7 mouse cellular contexts compared by ENCODE assay signal in the genomic region with DNA sequence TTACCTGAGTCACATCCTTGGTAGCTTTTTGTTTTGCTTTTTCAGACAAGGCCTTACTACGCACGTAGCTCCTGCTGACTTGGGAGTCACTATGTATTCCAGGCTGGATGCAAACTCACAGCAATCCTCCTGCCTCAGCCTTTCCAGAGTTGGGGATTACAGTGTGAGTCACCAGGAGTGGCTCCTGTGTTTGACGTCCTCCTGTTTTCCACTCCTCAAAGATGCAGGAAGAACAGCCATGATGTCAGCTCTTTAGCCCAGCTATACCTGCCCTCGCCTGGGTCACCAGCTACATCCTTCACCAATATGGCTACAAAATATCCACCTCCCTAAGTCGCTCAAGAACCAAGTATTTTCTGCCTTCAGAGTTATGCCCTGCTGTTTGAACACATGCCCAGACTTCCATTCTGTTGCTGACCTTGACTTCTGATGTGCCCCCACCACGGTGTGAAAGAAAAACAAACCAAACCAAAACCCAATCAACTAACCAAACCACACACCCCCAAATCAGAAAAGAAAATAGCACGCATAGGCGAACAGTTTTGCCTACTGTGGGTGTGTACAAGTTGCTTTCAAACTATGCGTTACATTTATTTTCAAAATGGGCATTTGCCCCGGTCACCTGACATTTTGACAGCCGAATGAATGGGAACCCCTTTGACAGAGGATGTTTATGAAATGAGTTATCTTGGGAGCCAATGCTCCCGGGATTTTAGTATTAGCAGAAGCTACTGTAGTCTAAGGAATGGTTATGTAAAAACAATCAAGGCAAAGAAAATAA. TPM values are rescaled to one million over a fixed set of nuclear protein-coding genes. Genes with fewer than 3 reads are reported as not detected.
DNase-seq lines count a peak whose midpoint lies in the region; ATAC-seq lines count a peak whose summit lies in the region.

No protein-coding gene starts in this region.

- H3K9me3 ChIP-seq in lung, embryonic 16.5 days (ENCODE audit: control insufficient read depth, low read length): no peaks in the 10 kb centered on the region
- H3K9me3 ChIP-seq in forebrain, embryonic 12.5 days: no peaks in the 10 kb centered on the region
- H3K9me3 ChIP-seq in limb, embryonic 13.5 days: no peaks in the 10 kb centered on the region
- H3K9me3 ChIP-seq in stomach, embryonic 14.5 days (ENCODE audit: control insufficient read depth, low read depth, low read length): no peaks in the 10 kb centered on the region

- H3K27ac ChIP-seq in lung, embryonic 16.5 days (ENCODE audit: low read length): no peak overlapping the region
- H3K27ac ChIP-seq in forebrain, embryonic 12.5 days: no peak overlapping the region
- no peak overlapping the region for H3K27ac ChIP-seq in limb, embryonic 13.5 days
- H3K27ac ChIP-seq in stomach, embryonic 14.5 days (ENCODE audit: low read length): no peak overlapping the region

- H3K4me3 ChIP-seq in lung, embryonic 16.5 days (ENCODE audit: low read length): peak overlapping the region; percentile 92
- peak overlapping the region; percentile 84 for H3K4me3 ChIP-seq in forebrain, embryonic 12.5 days (replicated peaks)
- H3K4me3 ChIP-seq in limb, embryonic 13.5 days: peak overlapping the region; percentile 86
- H3K4me3 ChIP-seq in stomach, embryonic 14.5 days (ENCODE audit: low read depth, low read length): peak overlapping the region; percentile 79

- H3K9ac ChIP-seq in lung, embryonic 16.5 days (ENCODE audit: low read length): no peak overlapping the region
- H3K9ac ChIP-seq in forebrain, embryonic 12.5 days: peak overlapping the region; percentile 90; the same call in 1 of the 2 replicates
- peak overlapping the region; percentile 88 for H3K9ac ChIP-seq in limb, embryonic 13.5 days
- no peak overlapping the region for H3K9ac ChIP-seq in stomach, embryonic 14.5 days (replicated peaks; ENCODE audit: low read depth, low read length)

- H3K4me2 ChIP-seq in lung, embryonic 16.5 days (ENCODE audit: low read depth, low read length): peak overlapping the region; percentile 96
- H3K4me2 ChIP-seq in forebrain, embryonic 12.5 days: peak overlapping the region; percentile 94
- peak overlapping the region; percentile 95 for H3K4me2 ChIP-seq in limb, embryonic 13.5 days (replicated peaks)
- peak overlapping the region; percentile 98 for H3K4me2 ChIP-seq in stomach, embryonic 14.5 days (replicated peaks; ENCODE audit: low read depth, low read length)

- peaks cover 9% of the 10 kb centered on the region for H3K4me1 ChIP-seq in lung, embryonic 16.5 days (replicated peaks; ENCODE audit: control insufficient read depth, insufficient read depth, low read length)
- peaks cover 18% of the 10 kb centered on the region for H3K4me1 ChIP-seq in forebrain, embryonic 12.5 days
- H3K4me1 ChIP-seq in limb, embryonic 13.5 days: peaks cover 42% of the 10 kb centered on the region
- H3K4me1 ChIP-seq in stomach, embryonic 14.5 days (ENCODE audit: control insufficient read depth, insufficient read depth, low read length): peaks cover 20% of the 10 kb centered on the region; the same call in 1 of the 2 replicates

- no peak for DNase-seq in lung, postnatal 10 days
- DNase-seq in gastrocnemius, postnatal 10 days: no peak
- DNase-seq in left cerebral cortex, adult 11 months (ENCODE audit: low spot score): no peak

- 70% methylated on average over 12 of the region's 12 CpGs for WGBS in lung, embryonic 16.5 days
- WGBS in forebrain, embryonic 12.5 days: 82% methylated on average over 12 of the region's 12 CpGs
- 81% methylated on average over 12 of the region's 12 CpGs for WGBS in limb, embryonic 13.5 days
- 68% methylated on average over 12 of the region's 12 CpGs for whole genome bisulfite sequencing in stomach, embryonic 14.5 days

- no peaks in the 10 kb centered on the region for H3K27me3 ChIP-seq in lung, embryonic 16.5 days (ENCODE audit: control insufficient read depth, insufficient read depth, low read depth, low read length)
- peaks cover 33% of the 10 kb centered on the region; the same call in 1 of the 2 replicates for H3K27me3 ChIP-seq in forebrain, embryonic 12.5 days
- no peaks in the 10 kb centered on the region for H3K27me3 ChIP-seq in limb, embryonic 13.5 days
- no peaks in the 10 kb centered on the region for H3K27me3 ChIP-seq in stomach, embryonic 14.5 days (ENCODE audit: control insufficient read depth, insufficient read depth, low read length)

- no peak for ATAC-seq in lung, embryonic 16.5 days (ENCODE audit: low read depth)
- ATAC-seq in forebrain, embryonic 12.5 days (ENCODE audit: low FRiP score): no peak
- ATAC-seq in limb, embryonic 13.5 days (ENCODE audit: low FRiP score, low read depth): no peak
- no peak for ATAC-seq in stomach, embryonic 14.5 days (ENCODE audit: insufficient number of reproducible peaks, insufficient read depth, low FRiP score, low read depth)

- H3K36me3 ChIP-seq in lung, embryonic 16.5 days (ENCODE audit: control insufficient read depth, insufficient read depth, low read length): no peaks in the 10 kb centered on the region; the same call in 1 of the 2 replicates
- H3K36me3 ChIP-seq in forebrain, embryonic 12.5 days (replicated peaks): no peaks in the 10 kb centered on the region
- H3K36me3 ChIP-seq in limb, embryonic 13.5 days: no peaks in the 10 kb centered on the region
- H3K36me3 ChIP-seq in stomach, embryonic 14.5 days (ENCODE audit: control insufficient read depth, insufficient read depth, low read length): no peaks in the 10 kb centered on the region

RNA-seq across cellular contexts. Expression of a gene that starts 1.6 kb away (rescaled TPM):
- polyA plus RNA-seq in lung, embryonic 16.5 days (2015; fragmentation: Nextera tagmentation; extraction: Ambion mirVana): 15.6 and 18.1 TPM in 2 replicates
- 16.3 and 18.9 TPM in 2 replicates for polyA plus RNA-seq in forebrain, embryonic 12.5 days (2016; fragmentation: Nextera tagmentation; extraction: Ambion mirVana)
- polyA plus RNA-seq in limb, embryonic 13.5 days (2015; fragmentation: Nextera tagmentation; extraction: Ambion mirVana): 21.5 and 24.5 TPM in 2 replicates
- 36.5 and 39.2 TPM in 2 replicates for polyA plus RNA-seq in stomach, embryonic 14.5 days (2014; fragmentation: Nextera tagmentation; extraction: Ambion mirVana)
- 10 to 100 TPM; 27.9 to 30.3 TPM for total RNA-seq in gastrocnemius, postnatal 10 days (2021)

RNA-seq across cellular contexts. Expression of a gene that starts 11.9 kb away (rescaled TPM):
- 32.2 and 34.3 TPM in 2 replicates for polyA plus RNA-seq in lung, embryonic 16.5 days (2015; fragmentation: Nextera tagmentation; extraction: Ambion mirVana)
- 38.8 and 41.4 TPM in 2 replicates for polyA plus RNA-seq in forebrain, embryonic 12.5 days (2016; fragmentation: Nextera tagmentation; extraction: Ambion mirVana)
- 40.6 and 45.4 TPM in 2 replicates for polyA plus RNA-seq in limb, embryonic 13.5 days (2015; fragmentation: Nextera tagmentation; extraction: Ambion mirVana)
- polyA plus RNA-seq in stomach, embryonic 14.5 days (2014; fragmentation: Nextera tagmentation; extraction: Ambion mirVana): 33.5 and 39.8 TPM in 2 replicates
- 10 to 100 TPM; 27.4 to 32.4 TPM for total RNA-seq in gastrocnemius, postnatal 10 days (2021)

Comparison
In these comparisons a context has a peak if more than half of its experiments do, and no peak if none do; other contexts are left out.
1. H3K9ac ChIP-seq: peak in forebrain, embryonic 12.5 days (single experiment) and limb, embryonic 13.5 days (single experiment); none in lung, embryonic 16.5 days (single experiment) and stomach, embryonic 14.5 days (single experiment).
2. Peak in every context shown above with its lines, with median percentiles within 50 percentile points of each other: H3K4me2 ChIP-seq and H3K4me3 ChIP-seq.